Mouse (Mus musculus) limb, embryonic 15.5 days (tissue): ENCODE measurements around the gene Tmem117. TPM values are rescaled to one million over a fixed set of nuclear protein-coding genes. Genes with fewer than 3 reads are reported as not detected.

Experiments used
- ATAC-seq: fragments of 200-750 bp; cut with Nextera tagmentation; 2 replicates; pipeline ENCODE4 v1.8.0; 2017; ENCODE audit warnings: low read depth, moderate TSS enrichment; ENCODE audit not compliant: insufficient number of reproducible peaks, low FRiP score, low TSS enrichment
- H3K27ac ChIP-seq: fragments of 300-500 bp; sonication (generic); 2 replicates; pipeline ENCODE4 v1.5.1; 2015; ENCODE audit warnings: moderate library complexity, mild to moderate bottlenecking, inconsistent platforms
- H3K27me3 ChIP-seq: fragments of 300-500 bp; sonication (generic); 2 replicates; pipeline ENCODE4 v1.6.1; 2015; ENCODE audit warnings: inconsistent platforms
- H3K36me3 ChIP-seq: fragments of 300-500 bp; sonication (generic); 2 replicates; pipeline ENCODE4 v1.6.1; 2015; ENCODE audit warnings: inconsistent platforms
- H3K4me1 ChIP-seq: fragments of 300-500 bp; sonication (generic); 2 replicates; pipeline ENCODE4 v1.6.1; 2015; ENCODE audit warnings: inconsistent platforms
- H3K4me2 ChIP-seq: fragments of 300-500 bp; sonication (generic); 2 replicates; pipeline ENCODE4 v1.6.1; 2015; ENCODE audit warnings: mild to moderate bottlenecking, inconsistent platforms
- H3K4me3 ChIP-seq: fragments of 300-500 bp; sonication (generic); 2 replicates; pipeline ENCODE4 v1.5.1; 2015; ENCODE audit warnings: mild to moderate bottlenecking, inconsistent platforms
- H3K9ac ChIP-seq: fragments of 300-500 bp; sonication (generic); 2 replicates; pipeline ENCODE4 v1.6.1; 2015; ENCODE audit warnings: inconsistent platforms
- H3K9me3 ChIP-seq: fragments of 300-500 bp; sonication (generic); 2 replicates; pipeline ENCODE4 v1.6.1; 2016; ENCODE audit warnings: inconsistent platforms
- WGBS: fragments of 180-500 bp; shearing (Covaris S2); methylation state at CpG from one replicate; pipeline ENCODE4 v1.1.7; 2015; 5-methylcytosine and 5-hydroxymethylcytosine counted together
- polyA plus RNA-seq: library from polyadenylated mRNA; unstranded; fragments of >200 nt; fragmentation: Nextera tagmentation; extraction: Ambion mirVana; gene quantifications from 2 replicates; pipeline ENCODE4 v1.2.1, GENCODE M21; 2015

Tmem117 gene
- polyA plus RNA-seq, 1 experiment from 2014 or later = 5.1 TPM

DNA sequence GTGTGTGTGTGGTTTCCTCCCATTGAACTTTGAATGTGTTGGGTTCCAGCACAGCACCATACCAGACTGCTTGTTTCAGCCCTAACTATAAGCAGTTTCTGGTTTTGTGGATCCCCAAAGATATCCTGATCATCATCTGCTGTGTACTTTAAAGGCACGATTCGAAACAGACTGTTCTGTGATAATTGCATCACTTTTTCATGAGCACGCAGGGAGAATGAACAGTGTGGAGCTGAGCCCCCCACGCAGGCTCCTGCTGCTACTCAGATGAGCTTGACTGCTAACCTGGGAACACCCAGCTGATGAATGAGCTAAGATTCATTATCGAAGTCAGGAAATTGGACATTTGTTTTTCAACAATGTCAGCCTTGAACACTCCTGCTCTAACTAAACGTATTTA is 230.6 kb downstream of the Tmem117 start:
- Histone ChIP-seq H3K4me1 (no peaks in the 10 kb centered on the region), H3K4me2 (no peak overlapping the region), H3K36me3 (no peaks in the 10 kb centered on the region), H3K4me3 (no peak overlapping the region), H3K27me3 (no peaks in the 10 kb centered on the region), H3K27ac (no peak overlapping the region), H3K9ac (no peak overlapping the region), H3K9me3 (no peaks in the 10 kb centered on the region)
- WGBS = 54% methylated on average over 6 of the region's 6 CpGs
- ATAC-seq = no peak

DNA sequence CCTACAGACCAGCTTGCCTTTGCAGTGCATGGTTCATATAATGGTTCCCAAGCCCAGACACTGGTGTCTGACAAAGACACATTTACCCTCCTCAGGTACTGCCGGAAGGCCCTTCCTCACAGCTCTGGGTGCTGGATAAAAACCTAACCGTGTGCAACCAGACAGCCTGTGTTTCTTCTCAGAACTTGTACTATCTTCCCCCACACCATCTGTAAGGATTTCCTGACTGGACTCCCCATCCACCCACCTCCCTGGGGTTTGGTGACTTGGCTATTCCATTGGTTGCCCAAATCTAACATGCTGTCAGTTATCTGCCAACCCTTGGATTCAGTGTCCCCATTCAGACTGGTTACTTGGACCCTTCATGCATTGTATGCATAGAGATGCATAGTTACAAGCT is 232.1 kb downstream of the Tmem117 start:
- WGBS = 95% methylated on average over 2 of the region's 2 CpGs

DNA sequence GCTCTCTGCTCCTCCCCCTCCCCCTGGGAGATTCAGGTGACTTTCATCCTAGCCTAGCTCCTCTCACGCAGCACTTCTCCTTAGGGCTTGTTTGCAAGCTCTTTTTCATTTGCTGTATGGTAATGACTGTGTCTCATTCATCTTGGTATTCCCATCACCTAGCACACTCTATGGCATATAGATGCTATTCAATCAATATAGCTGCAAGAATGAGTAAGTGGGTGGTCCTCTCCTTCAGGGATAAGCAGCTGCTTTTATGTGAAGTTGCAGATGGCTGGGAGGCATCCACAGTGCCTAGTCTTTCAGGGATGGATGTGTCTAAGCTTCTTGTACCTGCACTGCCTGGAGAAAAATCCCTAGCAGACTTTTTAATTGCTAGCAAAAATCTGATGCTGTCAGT is 235.1 kb downstream of the Tmem117 start:
- no peaks in the 10 kb centered on the region for H3K27me3 ChIP-seq
- no peak overlapping the region for H3K4me3 ChIP-seq
- H3K27ac ChIP-seq = no peak overlapping the region
- no peak overlapping the region for H3K9ac ChIP-seq
- H3K9me3 ChIP-seq = no peaks in the 10 kb centered on the region
- no peak overlapping the region for H3K4me2 ChIP-seq
- no peak for ATAC-seq
- H3K4me1 ChIP-seq = no peaks in the 10 kb centered on the region
- no peaks in the 10 kb centered on the region for H3K36me3 ChIP-seq
- WGBS = 59% methylated on average over 1 of the region's 1 CpGs

More for the DNA sequence above, 232.1 kb downstream of the Tmem117 start:
- no peaks in the 10 kb centered on the region for H3K4me1 ChIP-seq
- ATAC-seq = no peak
- H3K9ac ChIP-seq = no peak overlapping the region
- no peak overlapping the region for H3K27ac ChIP-seq
- no peak overlapping the region for H3K4me3 ChIP-seq
- no peaks in the 10 kb centered on the region for H3K27me3 ChIP-seq
- no peaks in the 10 kb centered on the region for H3K36me3 ChIP-seq
- no peak overlapping the region for H3K4me2 ChIP-seq
- H3K9me3 ChIP-seq = no peaks in the 10 kb centered on the region

DNA sequence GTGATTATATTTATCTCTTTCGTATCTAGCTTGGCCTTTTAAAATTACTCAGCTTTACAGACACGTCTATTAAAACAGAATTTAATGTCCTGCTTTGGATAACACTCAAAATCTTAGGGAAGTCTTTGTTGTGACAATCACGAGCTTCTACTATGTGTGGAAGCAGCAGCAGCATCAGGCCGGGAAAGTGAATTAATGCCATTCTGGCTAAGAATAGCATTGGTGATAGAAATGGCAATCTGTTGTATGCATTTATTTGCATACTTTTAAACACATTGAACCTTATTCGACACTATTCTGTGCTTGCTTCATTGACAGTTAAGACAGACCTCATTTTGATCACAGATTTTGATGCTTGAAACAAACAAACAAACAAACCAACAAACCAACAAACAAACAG is 239.3 kb downstream of the Tmem117 start:
- Histone ChIP-seq H3K4me3 (no peak overlapping the region), H3K4me1 (no peaks in the 10 kb centered on the region), H3K4me2 (no peak overlapping the region), H3K27me3 (no peaks in the 10 kb centered on the region), H3K9me3 (no peaks in the 10 kb centered on the region), H3K9ac (no peak overlapping the region), H3K27ac (no peak overlapping the region), H3K36me3 (no peaks in the 10 kb centered on the region)
- 85% methylated on average over 5 of the region's 5 CpGs for WGBS
- no peak for ATAC-seq

DNA sequence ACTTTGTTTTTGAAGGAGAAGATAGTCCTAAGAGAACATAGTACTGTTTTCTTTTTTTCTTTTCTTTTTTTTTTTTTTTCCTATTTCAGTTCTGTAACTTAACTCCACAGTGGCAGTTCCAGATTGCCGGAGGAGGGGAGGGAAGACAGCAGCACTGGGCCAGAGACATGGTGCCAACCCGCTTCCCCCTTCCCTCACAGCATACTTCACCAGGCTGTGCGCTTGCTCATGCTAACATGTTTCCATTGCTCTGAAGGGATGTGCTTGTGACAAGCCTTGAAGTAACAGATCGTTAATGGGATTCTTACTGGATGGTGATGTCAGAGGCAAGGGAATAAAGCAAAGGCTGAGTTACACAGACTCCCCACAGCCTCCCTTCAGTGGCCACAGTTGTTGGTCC is 256.0 kb downstream of the Tmem117 start:
- Histone ChIP-seq H3K9ac (no peak overlapping the region), H3K4me2 (no peak overlapping the region), H3K4me3 (no peak overlapping the region), H3K36me3 (no peaks in the 10 kb centered on the region), H3K9me3 (no peaks in the 10 kb centered on the region), H3K4me1 (no peaks in the 10 kb centered on the region), H3K27me3 (peaks cover 3% of the 10 kb centered on the region; the same call in 1 of the 2 replicates), H3K27ac (no peak overlapping the region)
- 66% methylated on average over 4 of the region's 4 CpGs for WGBS
- ATAC-seq = no peak

DNA sequence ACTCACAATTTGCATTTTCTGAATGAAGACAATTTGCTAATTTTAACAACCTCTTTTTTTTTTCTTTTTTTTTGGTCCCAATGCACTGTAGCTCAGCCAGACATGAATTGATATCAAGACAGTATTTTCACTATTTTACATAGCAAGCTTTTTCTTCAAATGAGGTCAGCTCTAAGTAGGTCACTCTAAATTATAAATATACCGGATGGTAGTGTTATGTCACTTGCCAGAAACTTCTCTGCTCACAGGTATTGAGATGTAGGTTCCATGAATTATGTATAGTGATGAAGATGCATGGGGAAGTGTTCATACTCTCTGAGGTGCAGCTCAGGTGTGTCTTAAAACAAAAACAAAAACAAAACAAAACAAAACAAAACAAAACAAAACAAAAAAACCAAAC is 264.2 kb downstream of the Tmem117 start:
- H3K27me3 ChIP-seq = peaks cover 3% of the 10 kb centered on the region; the same call in 1 of the 2 replicates
- no peak overlapping the region for H3K9ac ChIP-seq
- H3K4me3 ChIP-seq = no peak overlapping the region
- H3K36me3 ChIP-seq = no peaks in the 10 kb centered on the region
- 81% methylated on average over 1 of the region's 1 CpGs for WGBS
- H3K4me1 ChIP-seq = no peaks in the 10 kb centered on the region
- no peak overlapping the region for H3K4me2 ChIP-seq
- no peak for ATAC-seq
- no peaks in the 10 kb centered on the region for H3K9me3 ChIP-seq
- H3K27ac ChIP-seq = no peak overlapping the region

DNA sequence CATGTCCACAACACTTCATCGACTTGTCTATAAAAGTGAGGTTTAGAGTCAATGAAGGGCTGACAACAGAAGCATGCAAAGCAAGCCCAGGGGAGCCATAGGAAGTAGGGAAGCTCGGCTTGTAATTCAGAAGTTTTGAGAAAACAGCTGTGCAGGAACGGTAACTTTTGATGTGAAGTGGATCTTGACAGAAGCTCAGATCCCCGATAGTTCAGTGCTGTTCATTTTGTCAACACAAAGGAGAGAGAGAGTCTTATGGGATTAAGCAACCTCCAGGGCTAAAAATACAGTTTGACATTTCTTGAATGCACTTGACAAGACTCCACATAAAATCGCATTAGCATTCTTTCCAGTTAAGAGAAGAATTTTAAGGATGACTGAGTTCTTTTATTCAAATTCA is 265.1 kb downstream of the Tmem117 start:
- WGBS = 37% methylated on average over 5 of the region's 5 CpGs
- ATAC-seq = no peak

DNA sequence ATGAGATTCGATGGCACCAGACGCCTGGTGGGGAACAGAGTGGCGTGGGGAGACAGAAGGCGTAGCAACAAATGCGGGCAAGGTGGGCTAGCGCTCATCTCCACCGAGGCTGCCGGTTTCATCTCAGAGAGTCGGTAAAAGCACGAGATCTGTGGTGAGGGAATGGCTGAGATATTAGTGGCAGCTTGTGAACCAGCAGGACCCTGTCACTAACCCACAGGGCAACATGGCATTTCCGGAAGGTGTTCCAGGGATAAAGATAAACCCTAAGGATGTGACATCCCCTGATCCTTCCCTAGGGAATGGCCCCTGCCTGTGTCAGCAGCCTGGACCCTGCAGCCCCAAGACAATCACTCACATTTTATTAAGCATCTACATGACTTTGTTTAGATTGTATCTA is 266.6 kb downstream of the Tmem117 start:
- WGBS = 93% methylated on average over 11 of the region's 11 CpGs
- no peaks in the 10 kb centered on the region for H3K9me3 ChIP-seq

More for the DNA sequence above, 265.1 kb downstream of the Tmem117 start:
- no peak overlapping the region for H3K27ac ChIP-seq
- H3K4me3 ChIP-seq = no peak overlapping the region
- H3K9ac ChIP-seq = no peak overlapping the region
- no peaks in the 10 kb centered on the region for H3K9me3 ChIP-seq
- H3K4me1 ChIP-seq = no peaks in the 10 kb centered on the region
- H3K27me3 ChIP-seq = no peaks in the 10 kb centered on the region
- no peaks in the 10 kb centered on the region for H3K36me3 ChIP-seq
- H3K4me2 ChIP-seq = no peak overlapping the region

DNA sequence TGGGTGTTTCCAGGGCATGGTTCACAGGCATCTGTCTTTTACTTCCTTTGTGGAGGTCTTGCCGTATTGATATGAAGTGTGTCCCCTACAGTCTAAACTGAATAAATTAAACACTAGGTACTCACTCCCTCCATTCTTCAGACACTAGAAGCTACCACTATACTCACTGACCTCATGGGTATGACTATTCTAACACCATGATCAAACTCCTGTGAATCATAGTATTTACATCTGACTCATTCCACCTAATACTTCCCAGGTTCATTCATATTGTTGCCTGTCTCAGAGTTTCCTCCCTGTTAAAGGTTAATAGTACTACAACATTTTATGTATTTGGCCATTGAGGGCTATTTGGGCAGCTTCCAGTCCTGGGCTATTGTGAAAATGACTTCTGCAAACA is 274.2 kb downstream of the Tmem117 start:
- no peak overlapping the region for H3K9ac ChIP-seq
- H3K4me3 ChIP-seq = no peak overlapping the region
- H3K36me3 ChIP-seq = no peaks in the 10 kb centered on the region
- WGBS = 81% methylated on average over 1 of the region's 1 CpGs
- no peak overlapping the region for H3K27ac ChIP-seq
- no peak overlapping the region for H3K4me2 ChIP-seq
- no peaks in the 10 kb centered on the region for H3K4me1 ChIP-seq
- ATAC-seq = no peak
- no peaks in the 10 kb centered on the region for H3K27me3 ChIP-seq
- H3K9me3 ChIP-seq = no peaks in the 10 kb centered on the region

More for the DNA sequence above, 266.6 kb downstream of the Tmem117 start:
- no peak overlapping the region for H3K4me3 ChIP-seq
- no peak for ATAC-seq
- H3K27me3 ChIP-seq = no peaks in the 10 kb centered on the region
- no peak overlapping the region for H3K9ac ChIP-seq
- H3K4me1 ChIP-seq = no peaks in the 10 kb centered on the region
- H3K27ac ChIP-seq = no peak overlapping the region
- H3K36me3 ChIP-seq = no peaks in the 10 kb centered on the region
- H3K4me2 ChIP-seq = no peak overlapping the region

DNA sequence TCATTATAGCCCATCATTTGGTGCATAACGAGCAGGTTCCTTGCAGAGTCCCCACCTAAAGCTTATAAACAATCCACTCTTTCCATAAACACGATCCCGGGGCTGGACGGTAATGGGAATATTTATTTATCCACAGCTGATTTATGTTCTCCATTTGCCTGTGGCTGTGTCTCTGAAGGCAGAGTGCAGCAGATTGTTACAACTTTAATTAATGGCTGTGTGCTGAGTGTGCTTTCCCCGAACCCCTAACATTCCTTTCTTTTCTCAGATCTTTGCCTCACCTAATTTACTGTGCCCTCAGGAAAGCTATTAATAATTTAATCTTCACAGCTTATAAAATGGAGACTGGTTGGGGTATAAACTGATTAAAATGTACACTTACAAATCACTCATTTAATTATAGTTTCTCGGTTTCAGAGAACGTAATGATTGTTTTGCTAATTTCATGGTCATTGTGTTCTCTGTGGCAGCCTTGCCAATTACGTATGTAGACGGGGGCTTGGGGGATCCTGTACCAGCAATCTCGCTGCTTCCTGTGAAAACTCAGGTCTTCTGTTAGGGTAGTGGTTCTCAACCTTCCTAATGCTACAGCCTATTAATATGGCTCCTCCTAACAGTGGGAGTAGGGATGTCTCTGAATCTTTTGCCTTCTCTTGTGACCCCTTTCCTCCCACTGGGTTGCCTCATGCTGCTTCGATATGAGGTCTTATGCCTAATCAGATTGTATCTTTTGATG is 275.8 kb downstream of the Tmem117 start:
- WGBS = 20% methylated on average over 11 of the region's 11 CpGs

DNA sequence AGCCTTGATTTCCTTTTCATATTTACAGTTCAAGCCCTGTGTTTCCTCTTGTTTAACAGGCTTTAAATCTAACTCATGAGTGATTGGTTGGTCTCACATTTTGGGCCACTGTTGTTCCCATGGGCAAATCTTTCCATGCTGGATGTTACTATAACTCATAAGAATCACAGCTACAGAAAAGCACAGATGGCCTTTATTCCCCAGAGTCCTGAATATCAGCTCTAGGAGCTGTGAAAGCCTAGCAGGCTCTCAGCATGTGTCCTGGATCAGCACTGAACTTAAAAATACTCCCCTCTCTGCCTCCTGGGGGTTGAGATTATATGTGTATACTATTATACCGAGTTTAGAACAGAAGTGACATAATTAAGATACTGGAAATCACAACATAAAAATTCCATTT is 292.6 kb downstream of the Tmem117 start:
- H3K9me3 ChIP-seq = no peaks in the 10 kb centered on the region
- H3K4me3 ChIP-seq = no peak overlapping the region
- H3K27ac ChIP-seq = no peak overlapping the region
- no peak overlapping the region for H3K4me2 ChIP-seq
- 20% methylated on average over 1 of the region's 1 CpGs for WGBS
- ATAC-seq = no peak
- no peaks in the 10 kb centered on the region for H3K36me3 ChIP-seq
- H3K9ac ChIP-seq = no peak overlapping the region
- no peaks in the 10 kb centered on the region for H3K27me3 ChIP-seq
- H3K4me1 ChIP-seq = no peaks in the 10 kb centered on the region

More for the DNA sequence above, 275.8 kb downstream of the Tmem117 start:
- Histone ChIP-seq H3K4me1 (no peaks in the 10 kb centered on the region), H3K9me3 (no peaks in the 10 kb centered on the region), H3K4me3 (no peak overlapping the region), H3K9ac (no peak overlapping the region), H3K4me2 (no peak overlapping the region), H3K27ac (no peak overlapping the region), H3K27me3 (no peaks in the 10 kb centered on the region), H3K36me3 (no peaks in the 10 kb centered on the region)
- ATAC-seq = no peak

DNA sequence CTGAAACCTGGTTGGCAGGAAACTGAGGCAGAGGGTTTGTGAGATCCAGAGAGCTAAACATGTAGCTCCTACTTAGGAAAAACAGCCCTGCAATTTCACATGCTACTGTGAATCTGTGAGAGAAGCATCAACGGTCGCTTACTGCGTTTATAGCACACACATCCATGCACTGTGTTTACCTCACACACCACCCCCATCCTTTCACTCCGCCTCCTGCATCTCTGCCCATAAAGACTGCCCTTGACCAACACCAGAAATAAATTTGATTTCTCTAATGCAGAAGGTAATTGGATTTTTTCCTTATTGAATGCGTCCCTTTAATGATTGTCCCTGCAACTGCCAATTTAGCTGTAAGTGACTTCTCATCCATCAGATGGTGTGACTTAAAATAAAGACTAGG is 299.0 kb downstream of the Tmem117 start:
- no peak overlapping the region for H3K4me3 ChIP-seq
- no peaks in the 10 kb centered on the region for H3K36me3 ChIP-seq
- H3K4me2 ChIP-seq = no peak overlapping the region
- H3K27me3 ChIP-seq = no peaks in the 10 kb centered on the region
- no peak for ATAC-seq
- H3K9me3 ChIP-seq = no peaks in the 10 kb centered on the region
- WGBS = 76% methylated on average over 5 of the region's 5 CpGs
- H3K4me1 ChIP-seq = no peaks in the 10 kb centered on the region
- H3K9ac ChIP-seq = no peak overlapping the region
- no peak overlapping the region for H3K27ac ChIP-seq

DNA sequence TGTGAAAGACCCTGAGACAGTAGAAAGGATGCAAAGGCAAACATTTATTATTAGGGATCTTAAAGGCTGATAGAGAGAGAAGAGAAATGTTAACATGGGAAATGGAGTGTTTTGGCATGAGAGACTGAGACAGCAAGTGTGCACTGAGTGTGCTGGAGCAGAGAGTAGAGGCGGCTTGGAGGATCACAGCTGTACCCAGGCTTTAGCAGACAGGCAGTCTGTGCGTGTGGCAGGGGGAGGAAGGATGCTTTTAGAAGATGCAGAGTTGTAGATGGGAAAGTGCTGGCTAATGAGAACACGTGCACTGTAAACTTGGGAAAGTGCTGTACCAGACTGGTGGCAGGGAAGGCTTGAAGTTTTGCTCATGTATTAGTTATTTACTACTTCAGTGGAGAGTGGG is 301.7 kb downstream of the Tmem117 start:
- Histone ChIP-seq H3K4me3 (no peak overlapping the region), H3K27ac (no peak overlapping the region), H3K9me3 (no peaks in the 10 kb centered on the region), H3K36me3 (no peaks in the 10 kb centered on the region), H3K4me1 (no peaks in the 10 kb centered on the region), H3K27me3 (no peaks in the 10 kb centered on the region), H3K9ac (no peak overlapping the region), H3K4me2 (no peak overlapping the region)
- 52% methylated on average over 3 of the region's 3 CpGs for WGBS
- no peak for ATAC-seq
